Mouse (Mus musculus) lung, embryonic 15.5 days (tissue): ENCODE data around the gene Car5a. TPM values are rescaled to one million over a fixed set of nuclear protein-coding genes. Genes with fewer than 3 reads are reported as not detected.

Experiments
- ATAC-seq: fragments of 200-750 bp; cut with Nextera tagmentation; 2 replicates; pipeline ENCODE4 v1.8.0; 2017; ENCODE audit warnings: moderate number of reproducible peaks, borderline replicate concordance; ENCODE audit not compliant: low FRiP score, low TSS enrichment; ENCODE audit errors: extremely low read depth
- H3K27ac ChIP-seq: fragments of 300-500 bp; sonication (generic); 2 replicates; pipeline ENCODE4 v1.5.1; 2015; ENCODE audit warnings: moderate library complexity, mild to moderate bottlenecking, inconsistent platforms
- H3K27me3 ChIP-seq: fragments of 300-500 bp; sonication (generic); 2 replicates; pipeline ENCODE4 v1.6.1; 2015; ENCODE audit warnings: inconsistent platforms
- H3K36me3 ChIP-seq: fragments of 300-500 bp; sonication (generic); 2 replicates; pipeline ENCODE4 v1.6.1; 2015; ENCODE audit warnings: inconsistent platforms
- H3K4me1 ChIP-seq: fragments of 300-500 bp; sonication (generic); 2 replicates; pipeline ENCODE4 v1.6.1; 2015; ENCODE audit warnings: inconsistent platforms
- H3K4me2 ChIP-seq: fragments of 300-500 bp; sonication (generic); 2 replicates; pipeline ENCODE4 v1.6.1; 2015; ENCODE audit warnings: inconsistent platforms, mild to moderate bottlenecking, moderate library complexity
- H3K4me3 ChIP-seq: fragments of 300-500 bp; sonication (generic); 2 replicates; pipeline ENCODE4 v1.5.1; 2015; ENCODE audit warnings: mild to moderate bottlenecking, inconsistent platforms
- H3K9ac ChIP-seq: fragments of 300-500 bp; sonication (generic); 2 replicates; pipeline ENCODE4 v1.6.1; 2015; ENCODE audit warnings: inconsistent platforms
- H3K9me3 ChIP-seq: fragments of 300-500 bp; sonication (generic); 2 replicates; pipeline ENCODE4 v1.6.1; 2016; ENCODE audit warnings: inconsistent platforms
- WGBS: fragments of 180-500 bp; shearing (Covaris S2); methylation state at CpG from one replicate; pipeline ENCODE4 v1.1.7; 2015; 5-methylcytosine and 5-hydroxymethylcytosine counted together
- polyA plus RNA-seq: library from polyadenylated mRNA; unstranded; fragments of >200 nt; fragmentation: Nextera tagmentation; extraction: Ambion mirVana; gene quantifications from 2 replicates; pipeline ENCODE4 v1.2.1, GENCODE M21; 2015

The Car5a gene
- polyA plus RNA-seq, 1 experiment from 2014 or later = not detected

DNA sequence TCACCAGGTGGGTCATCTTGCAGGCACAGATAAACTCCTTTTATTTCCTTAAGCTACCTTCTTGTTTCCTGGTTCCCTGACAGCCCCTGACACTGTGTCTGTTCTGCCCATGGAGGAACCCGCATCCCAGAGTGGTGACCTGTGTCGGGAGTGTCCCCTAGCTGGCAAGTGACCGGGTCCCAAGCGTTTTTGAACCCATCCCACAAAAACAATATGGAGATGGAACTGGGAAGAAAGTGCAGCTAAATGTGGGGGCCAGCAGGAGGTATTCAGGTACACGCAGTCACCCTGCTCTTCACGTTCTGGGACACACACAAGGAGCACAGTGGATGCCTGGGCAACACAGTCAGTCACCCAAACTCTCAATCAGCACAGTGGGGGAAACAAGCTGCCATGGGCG is 1.6 kb upstream of the Car5a start:
- Histone ChIP-seq H3K4me3 (no peak overlapping the region), H3K9me3 (no peaks in the 10 kb centered on the region), H3K27ac (no peak overlapping the region), H3K36me3 (no peaks in the 10 kb centered on the region), H3K9ac (no peak overlapping the region), H3K4me1 (peaks cover 26% of the 10 kb centered on the region), H3K27me3 (no peaks in the 10 kb centered on the region), H3K4me2 (no peak overlapping the region)
- 87% methylated on average over 7 of the region's 7 CpGs for WGBS
- ATAC-seq = no peak

- ATAC-seq = no peak
- WGBS = 76% methylated on average over 8 of the region's 8 CpGs
Measured at GRCm38 (mm10) chr8:121943716-121944115, 988 bp downstream of the Car5a start.

DNA sequence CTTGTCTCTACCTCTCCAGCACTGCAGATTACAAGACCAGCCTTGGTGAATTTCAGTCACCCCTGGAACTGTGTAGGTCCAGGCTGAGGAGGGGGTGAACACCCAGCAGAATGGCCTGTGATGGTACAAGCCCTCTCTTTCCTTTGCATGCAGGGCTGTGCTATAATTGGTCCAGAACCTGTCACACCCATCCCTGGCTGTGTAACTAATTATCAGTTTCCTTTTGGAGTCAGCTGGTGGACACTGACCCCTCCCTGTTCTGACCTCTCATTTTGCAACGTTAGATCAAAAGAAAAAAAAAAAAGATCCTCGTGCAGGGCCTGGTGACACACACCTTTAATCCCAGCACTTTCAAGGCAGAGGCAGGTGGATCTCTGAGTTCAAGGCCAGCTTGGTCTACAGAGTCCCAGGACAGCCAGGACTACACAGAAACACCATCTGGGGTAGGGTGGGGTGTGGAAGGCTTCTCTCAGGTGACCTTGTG is 1.6 kb downstream of the Car5a start:
- Histone ChIP-seq H3K27me3 (no peaks in the 10 kb centered on the region), H3K27ac (no peak overlapping the region), H3K4me1 (peaks cover 12% of the 10 kb centered on the region), H3K36me3 (no peaks in the 10 kb centered on the region), H3K4me3 (no peak overlapping the region), H3K9me3 (no peaks in the 10 kb centered on the region), H3K9ac (no peak overlapping the region), H3K4me2 (no peak overlapping the region)
- ATAC-seq = no peak
- WGBS = 19% methylated on average over 2 of the region's 2 CpGs

More at GRCm38 (mm10) chr8:121943716-121944115, 988 bp downstream of the Car5a start:
- Histone ChIP-seq H3K9me3 (no peaks in the 10 kb centered on the region), H3K4me1 (peaks cover 18% of the 10 kb centered on the region), H3K27ac (no peak overlapping the region), H3K4me3 (no peak overlapping the region), H3K9ac (no peak overlapping the region), H3K27me3 (no peaks in the 10 kb centered on the region), H3K36me3 (no peaks in the 10 kb centered on the region), H3K4me2 (no peak overlapping the region)

DNA sequence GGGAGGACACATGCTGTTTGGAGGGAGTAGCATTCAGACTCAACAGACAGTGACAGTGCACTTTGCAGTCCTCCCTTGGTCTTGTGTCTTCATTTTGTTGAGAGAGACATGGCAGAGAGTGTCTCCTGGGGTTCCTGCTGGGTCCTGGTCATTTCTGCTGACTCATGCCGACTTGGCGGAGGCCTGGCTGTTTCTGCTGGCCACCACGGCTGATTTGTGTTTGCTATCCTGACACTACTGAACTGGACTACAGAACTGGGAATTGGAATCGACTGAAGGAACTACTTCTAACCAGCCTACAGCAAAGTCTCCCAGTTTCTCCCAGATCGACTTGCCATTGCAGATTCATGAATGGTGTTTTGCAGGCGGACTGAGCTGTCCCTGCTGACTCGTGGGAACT is 6.0 kb downstream of the Car5a start:
- Histone ChIP-seq H3K4me3 (no peak overlapping the region), H3K36me3 (no peaks in the 10 kb centered on the region), H3K27me3 (no peaks in the 10 kb centered on the region), H3K9ac (no peak overlapping the region), H3K27ac (no peak overlapping the region), H3K4me2 (no peak overlapping the region), H3K9me3 (no peaks in the 10 kb centered on the region), H3K4me1 (peaks cover 15% of the 10 kb centered on the region)
- no peak for ATAC-seq
- 79% methylated on average over 7 of the region's 7 CpGs for WGBS

GRCm38 (mm10) chr8:121936391-121936790 is 8.3 kb downstream of the Car5a start:
- Histone ChIP-seq H3K4me2 (no peak overlapping the region), H3K9ac (no peak overlapping the region), H3K27me3 (no peaks in the 10 kb centered on the region), H3K4me3 (no peak overlapping the region), H3K9me3 (no peaks in the 10 kb centered on the region), H3K36me3 (no peaks in the 10 kb centered on the region), H3K27ac (no peak overlapping the region), H3K4me1 (peaks cover 15% of the 10 kb centered on the region)
- ATAC-seq = no peak
- WGBS = 38% methylated on average over 14 of the region's 14 CpGs

DNA sequence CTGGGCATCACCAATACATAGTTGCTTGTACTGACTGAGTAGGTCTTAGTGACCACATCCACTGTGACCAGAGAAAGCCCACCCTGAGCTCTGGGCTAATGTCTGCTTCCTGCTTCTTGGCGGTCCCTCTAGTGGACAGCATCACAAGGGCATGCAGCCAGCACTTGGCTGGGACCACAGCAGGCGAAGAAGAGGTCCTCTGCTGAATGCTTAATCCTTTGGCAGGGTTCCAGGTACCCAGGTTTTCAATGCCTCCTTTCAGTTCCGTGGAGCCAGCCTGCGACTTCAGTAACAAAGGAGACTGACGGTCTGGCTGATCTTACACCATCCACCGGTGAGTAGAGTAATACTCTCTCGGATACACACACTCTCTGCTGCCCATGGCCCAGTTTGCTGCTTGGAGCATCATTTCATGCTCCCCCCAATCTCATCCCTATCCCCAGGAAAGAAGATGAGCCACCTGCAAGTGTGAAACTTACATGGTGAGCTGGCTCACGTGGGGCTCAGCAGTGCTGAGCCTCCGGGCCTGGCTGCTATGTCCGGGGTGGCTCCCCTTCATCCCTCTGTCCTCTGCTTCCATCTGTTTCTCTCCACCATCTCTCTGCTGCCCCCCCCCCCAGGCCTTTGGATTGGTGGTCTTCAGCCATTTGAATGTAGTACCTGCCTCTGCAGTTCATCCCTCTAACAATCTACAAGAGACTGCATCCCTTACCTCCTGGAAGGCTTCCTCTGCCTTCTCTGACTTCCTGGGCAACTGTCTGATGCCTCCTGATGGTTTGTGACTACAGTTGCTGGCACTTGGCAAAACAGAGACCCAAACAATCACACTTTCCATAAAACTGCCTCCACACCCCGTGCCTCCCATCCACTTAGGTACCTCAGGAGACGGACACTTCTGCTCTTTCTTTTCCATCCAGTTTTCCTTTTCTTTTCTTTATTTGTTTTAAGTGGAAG is 9.1 kb downstream of the Car5a start:
- Histone ChIP-seq H3K4me1 (peaks cover 15% of the 10 kb centered on the region), H3K9ac (no peak overlapping the region), H3K36me3 (no peaks in the 10 kb centered on the region), H3K4me3 (no peak overlapping the region), H3K27ac (peak overlapping the region; percentile 19; the same call in 1 of the 2 replicates), H3K9me3 (no peaks in the 10 kb centered on the region), H3K27me3 (no peaks in the 10 kb centered on the region), H3K4me2 (no peak overlapping the region)
- ATAC-seq = peak; percentile 44; the same call in 1 of the 2 replicates
- 41% methylated on average over 12 of the region's 12 CpGs for WGBS

GRCm38 (mm10) chr8:121934923-121935322 is 9.8 kb downstream of the Car5a start:
- Histone ChIP-seq H3K9ac (no peak overlapping the region), H3K4me3 (no peak overlapping the region), H3K27me3 (no peaks in the 10 kb centered on the region), H3K27ac (peak overlapping the region; percentile 19; the same call in 1 of the 2 replicates), H3K4me2 (no peak overlapping the region), H3K36me3 (no peaks in the 10 kb centered on the region), H3K4me1 (peaks cover 15% of the 10 kb centered on the region), H3K9me3 (no peaks in the 10 kb centered on the region)
- no peak for ATAC-seq

- 30% methylated on average over 4 of the region's 4 CpGs for WGBS
- Histone ChIP-seq H3K9ac (no peak overlapping the region), H3K36me3 (no peaks in the 10 kb centered on the region), H3K4me1 (peaks cover 15% of the 10 kb centered on the region), H3K9me3 (no peaks in the 10 kb centered on the region), H3K27ac (peak overlapping the region; percentile 19; the same call in 1 of the 2 replicates), H3K27me3 (no peaks in the 10 kb centered on the region), H3K4me2 (no peak overlapping the region), H3K4me3 (no peak overlapping the region)
- no peak for ATAC-seq
Measured at GRCm38 (mm10) chr8:121934506-121934905, 10.2 kb downstream of the Car5a start.

- Histone ChIP-seq H3K4me3 (no peak overlapping the region), H3K9ac (no peak overlapping the region), H3K4me2 (no peak overlapping the region), H3K27me3 (no peaks in the 10 kb centered on the region), H3K36me3 (no peaks in the 10 kb centered on the region), H3K9me3 (no peaks in the 10 kb centered on the region), H3K4me1 (peaks cover 15% of the 10 kb centered on the region), H3K27ac (no peak overlapping the region)
- WGBS = 77% methylated on average over 14 of the region's 14 CpGs
- no peak for ATAC-seq
Measured at GRCm38 (mm10) chr8:121932668-121933520, 11.8 kb downstream of the Car5a start.

- Histone ChIP-seq H3K36me3 (no peaks in the 10 kb centered on the region), H3K4me1 (peaks cover 15% of the 10 kb centered on the region), H3K4me3 (no peak overlapping the region), H3K9ac (no peak overlapping the region), H3K27me3 (no peaks in the 10 kb centered on the region), H3K27ac (no peak overlapping the region), H3K4me2 (no peak overlapping the region), H3K9me3 (no peaks in the 10 kb centered on the region)
- ATAC-seq = no peak
- WGBS = 69% methylated on average over 12 of the region's 12 CpGs
Measured at GRCm38 (mm10) chr8:121932026-121932667, 12.6 kb downstream of the Car5a start.

DNA sequence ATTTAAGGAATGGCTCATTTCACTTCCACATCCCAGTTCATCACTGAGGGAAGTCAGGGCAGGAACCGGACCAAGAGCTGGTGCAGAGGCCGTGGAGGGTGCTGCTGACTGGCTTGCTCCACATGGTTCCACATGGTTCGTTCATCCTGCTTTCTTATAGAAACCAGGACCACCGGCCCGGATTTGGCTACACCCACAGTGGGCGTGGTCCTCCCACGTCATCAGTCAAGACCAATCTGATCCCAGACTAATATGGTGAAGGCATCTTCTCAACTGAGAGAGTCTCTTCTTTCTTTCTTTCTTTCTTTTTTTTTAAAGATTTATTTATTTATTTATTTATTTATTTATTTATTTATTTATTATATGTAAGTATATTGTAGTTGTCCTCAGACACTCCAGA is 13.1 kb downstream of the Car5a start:
- H3K4me2 ChIP-seq = no peak overlapping the region
- WGBS = 70% methylated on average over 7 of the region's 7 CpGs
- H3K4me1 ChIP-seq = peaks cover 15% of the 10 kb centered on the region
- H3K27me3 ChIP-seq = no peaks in the 10 kb centered on the region
- ATAC-seq = no peak
- H3K9me3 ChIP-seq = no peaks in the 10 kb centered on the region
- no peak overlapping the region for H3K9ac ChIP-seq
- no peaks in the 10 kb centered on the region for H3K36me3 ChIP-seq
- no peak overlapping the region for H3K27ac ChIP-seq
- no peak overlapping the region for H3K4me3 ChIP-seq
